Mouse (Mus musculus) limb, embryonic 11.5 days (tissue): Measurements from ENCODE around the gene Arl6. TPM values are rescaled to one million over a fixed set of nuclear protein-coding genes. Genes with fewer than 3 reads are reported as not detected.

ENCODE experiments used
- ATAC-seq: fragments of 200-750 bp; cut with Nextera tagmentation; 2 replicates; pipeline ENCODE4 v1.8.0; 2017; ENCODE audit warnings: low read depth; ENCODE audit not compliant: insufficient number of reproducible peaks, low FRiP score, low TSS enrichment
- DNase-seq: peaks from one replicate; pipeline ENCODE4 v3.0.0-alpha.2; 2015; ENCODE audit warnings: low spot score
- H3K27ac ChIP-seq: fragments of 300-500 bp; sonication (generic); replicated peaks from 2 replicates; pipeline ENCODE4 v1.5.1; 2014; ENCODE audit warnings: low read depth, mild to moderate bottlenecking, low read length
- H3K27me3 ChIP-seq: fragments of 300-500 bp; sonication (generic); 2 replicates; pipeline ENCODE4 v1.6.1; 2014; ENCODE audit warnings: mild to moderate bottlenecking, low read length, mixed read lengths; ENCODE audit not compliant: control insufficient read depth, insufficient read depth
- H3K36me3 ChIP-seq: fragments of 300-500 bp; sonication (generic); 2 replicates; pipeline ENCODE4 v1.6.1; 2014; ENCODE audit warnings: mild to moderate bottlenecking, low read length, moderate library complexity, mixed read lengths; ENCODE audit not compliant: control insufficient read depth, insufficient read depth
- H3K4me1 ChIP-seq: fragments of 300-500 bp; sonication (generic); 2 replicates; pipeline ENCODE4 v1.6.1; 2014; ENCODE audit warnings: low read length, mixed read lengths; ENCODE audit not compliant: control insufficient read depth, insufficient read depth
- H3K4me2 ChIP-seq: fragments of 300-500 bp; sonication (generic); 2 replicates; pipeline ENCODE4 v1.6.1; 2014; ENCODE audit warnings: low read depth, mild to moderate bottlenecking, moderate library complexity; ENCODE audit not compliant: severe bottlenecking
- H3K4me3 ChIP-seq: fragments of 300-500 bp; sonication (generic); 2 replicates; pipeline ENCODE4 v1.5.1; 2014; ENCODE audit warnings: low read depth, low read length
- H3K9ac ChIP-seq: fragments of 300-500 bp; sonication (generic); 2 replicates; pipeline ENCODE4 v1.6.1; 2014; ENCODE audit warnings: mild to moderate bottlenecking, low read length
- H3K9me3 ChIP-seq: fragments of 300-500 bp; sonication (generic); 2 replicates; pipeline ENCODE4 v1.6.1; 2016; ENCODE audit warnings: low read length; ENCODE audit not compliant: control insufficient read depth
- WGBS: fragments of 180-500 bp; shearing (Covaris S2); extraction: QIAGEN DNeasy Blood & Tissue Kit; methylation state at CpG from one replicate; pipeline ENCODE4 v1.1.7; 2014; 5-methylcytosine and 5-hydroxymethylcytosine counted together
- polyA plus RNA-seq: library from polyadenylated mRNA; unstranded; fragments of >200 nt; fragmentation: Nextera tagmentation; extraction: Ambion mirVana; gene quantifications from 2 replicates; pipeline ENCODE4 v1.2.1, GENCODE M21; 2014

The Arl6 gene
- polyA plus RNA-seq, 1 experiment from 2014 or later = 44.3 TPM

DNA sequence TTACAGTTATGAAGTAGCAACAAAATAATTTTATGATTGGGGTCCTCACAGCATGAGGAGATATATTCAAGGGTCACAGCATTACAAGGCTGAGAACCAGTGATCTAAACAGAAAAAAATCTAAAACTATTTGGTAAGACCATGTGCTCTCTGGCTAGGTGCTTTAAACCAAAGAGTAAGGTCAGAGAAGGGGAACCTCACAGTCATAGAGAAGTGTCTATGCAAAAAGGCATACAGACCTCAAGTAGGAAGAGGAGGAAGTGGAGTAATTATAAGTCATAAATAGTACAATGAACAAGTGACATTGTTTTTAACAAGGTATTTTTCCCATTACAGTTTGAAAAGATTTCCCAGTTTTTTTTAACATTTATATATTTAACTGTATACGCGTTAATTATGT is 17.6 kb downstream of the Arl6 start:
- WGBS = 98% methylated on average over 2 of the region's 2 CpGs
- no peak for DNase-seq
- no peak overlapping the region for H3K4me3 ChIP-seq

DNA sequence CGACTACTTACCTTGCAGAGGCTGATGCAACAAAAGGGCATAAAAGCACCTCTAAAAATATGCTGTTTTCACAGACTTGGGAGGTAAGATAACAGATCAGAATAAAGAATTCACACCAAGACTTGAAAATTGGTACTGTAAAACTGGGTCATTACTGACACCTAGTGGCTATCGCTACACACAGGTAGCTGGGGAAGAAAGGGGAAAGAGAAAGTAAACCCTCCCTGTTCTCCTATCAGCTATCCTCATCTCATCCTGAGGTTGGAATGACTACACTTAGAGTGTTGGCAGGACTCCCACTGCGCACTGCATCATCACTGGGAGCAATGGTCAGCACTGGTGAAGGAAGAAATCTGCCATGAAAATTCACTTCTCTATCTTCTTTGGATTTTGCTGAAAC is 22.0 kb downstream of the Arl6 start:
- no peak for ATAC-seq

More for the DNA sequence above, 17.6 kb downstream of the Arl6 start:
- Histone ChIP-seq H3K4me1 (no peaks in the 10 kb centered on the region), H3K9ac (no peak overlapping the region), H3K4me2 (no peak overlapping the region), H3K36me3 (no peaks in the 10 kb centered on the region), H3K9me3 (no peaks in the 10 kb centered on the region), H3K27ac (no peak overlapping the region), H3K27me3 (no peaks in the 10 kb centered on the region)
- ATAC-seq = no peak

GRCm38 (mm10) chr16:59615675-59616074 is 23.5 kb downstream of the Arl6 start:
- no peak overlapping the region for H3K27ac ChIP-seq
- no peak overlapping the region for H3K9ac ChIP-seq
- H3K4me1 ChIP-seq = no peaks in the 10 kb centered on the region
- H3K4me3 ChIP-seq = no peak overlapping the region
- no peaks in the 10 kb centered on the region for H3K9me3 ChIP-seq
- no peak for ATAC-seq
- WGBS = 77% methylated on average over 3 of the region's 3 CpGs
- H3K36me3 ChIP-seq = peaks cover 2% of the 10 kb centered on the region; the same call in 1 of the 2 replicates
- DNase-seq = no peak
- H3K27me3 ChIP-seq = no peaks in the 10 kb centered on the region
- no peak overlapping the region for H3K4me2 ChIP-seq

More for the DNA sequence above, 22.0 kb downstream of the Arl6 start:
- Histone ChIP-seq H3K9ac (no peak overlapping the region), H3K9me3 (no peaks in the 10 kb centered on the region), H3K4me3 (no peak overlapping the region), H3K27ac (no peak overlapping the region), H3K4me1 (no peaks in the 10 kb centered on the region), H3K27me3 (no peaks in the 10 kb centered on the region), H3K36me3 (no peaks in the 10 kb centered on the region), H3K4me2 (no peak overlapping the region)
- DNase-seq = no peak
- 35% methylated on average over 3 of the region's 3 CpGs for WGBS

- H3K27me3 ChIP-seq = no peaks in the 10 kb centered on the region
- peaks cover 2% of the 10 kb centered on the region; the same call in 1 of the 2 replicates for H3K36me3 ChIP-seq
- H3K4me1 ChIP-seq = no peaks in the 10 kb centered on the region
- no peak overlapping the region for H3K9ac ChIP-seq
- ATAC-seq (no peak), DNase-seq (no peak)
- H3K4me3 ChIP-seq = no peak overlapping the region
- H3K9me3 ChIP-seq = no peaks in the 10 kb centered on the region
- no peak overlapping the region for H3K27ac ChIP-seq
- H3K4me2 ChIP-seq = no peak overlapping the region
- 78% methylated on average over 1 of the region's 1 CpGs for WGBS
Measured at GRCm38 (mm10) chr16:59610750-59611149, 28.4 kb downstream of the Arl6 start.

- no peaks in the 10 kb centered on the region for H3K27me3 ChIP-seq
- ATAC-seq = no peak
- H3K4me1 ChIP-seq = peaks cover 4% of the 10 kb centered on the region; the same call in 1 of the 2 replicates
- no peak for DNase-seq
- WGBS = 64% methylated on average over 15 of the region's 15 CpGs
- H3K4me2 ChIP-seq = no peak overlapping the region
- H3K27ac ChIP-seq = no peak overlapping the region
- no peaks in the 10 kb centered on the region for H3K9me3 ChIP-seq
- no peak overlapping the region for H3K9ac ChIP-seq
- no peak overlapping the region for H3K4me3 ChIP-seq
- H3K36me3 ChIP-seq = no peaks in the 10 kb centered on the region
Measured at GRCm38 (mm10) chr16:59604078-59604781, 35.0 kb downstream of the Arl6 start.

DNA sequence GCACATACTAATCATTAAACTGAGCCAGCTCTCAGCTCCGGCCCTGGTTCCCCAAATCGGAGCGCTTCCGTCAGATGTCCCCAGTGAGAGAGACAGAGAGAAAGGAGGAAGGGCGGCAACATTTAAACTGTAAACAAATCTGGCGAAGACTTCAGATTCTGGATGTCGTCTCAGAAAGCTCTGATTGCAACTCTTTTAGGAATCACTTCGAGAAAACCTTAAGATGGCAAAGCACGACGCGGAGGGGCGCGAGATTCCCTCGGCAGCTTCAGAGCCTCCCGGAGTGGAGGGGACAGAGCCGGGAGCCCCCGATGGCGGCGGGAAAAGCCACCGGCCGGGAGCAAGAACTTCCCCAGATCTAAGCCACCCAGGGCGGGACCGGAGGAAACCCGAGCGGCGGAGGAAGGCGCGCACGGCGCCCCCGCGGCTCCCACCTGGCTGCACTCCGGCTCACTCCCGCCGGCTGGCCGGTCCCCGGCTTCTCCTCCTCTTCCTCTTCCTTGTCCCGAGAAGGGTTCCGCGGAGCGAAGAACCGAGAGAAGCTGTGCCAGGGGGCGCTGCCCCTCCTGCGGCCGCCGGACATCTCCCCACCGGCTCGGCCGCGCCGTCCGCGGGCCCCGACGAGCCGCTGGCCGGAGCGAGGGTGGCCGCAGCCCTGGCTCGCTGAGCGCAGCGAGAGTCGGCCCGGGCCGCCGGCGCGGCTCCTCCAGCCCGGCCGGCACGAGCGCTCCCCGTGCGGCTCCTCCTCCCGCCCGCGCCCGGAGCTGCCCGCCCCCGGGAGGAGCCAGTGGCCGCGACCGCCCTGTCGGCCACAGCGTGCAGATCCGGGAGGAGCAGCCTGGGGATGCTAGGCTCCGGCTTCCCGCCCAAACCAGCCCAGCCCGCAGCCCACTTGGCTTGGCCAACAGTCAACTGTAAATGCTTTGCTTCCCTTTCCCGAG is 38.6 kb downstream of the Arl6 start, which contains the start of gene Crybg3:
Gene Crybg3 (minus strand): TSS at position 669 of the 941 bp plus-strand sequence.
- Histone ChIP-seq H3K9me3 (no peaks in the 10 kb centered on the region), H3K36me3 (no peaks in the 10 kb centered on the region), H3K4me3 (peak within 1 kb of the TSS; percentile 72), H3K27me3 (no peaks in the 10 kb centered on the region), H3K4me1 (peaks cover 7% of the 10 kb centered on the region; the same call in 1 of the 2 replicates), H3K27ac (peak within 1 kb of the TSS; percentile 52; the same call in 1 of the 2 replicates), H3K9ac (peak within 1 kb of the TSS; percentile 86), H3K4me2 (peak within 1 kb of the TSS; percentile 66)
- ATAC-seq = peak; percentile 91
- DNase-seq = peak; percentile 83
- WGBS = under 1% methylated on average over 77 of the region's 90 CpGs

GRCm38 (mm10) chr16:59599411-59600265 is 39.6 kb downstream of the Arl6 start:
- Histone ChIP-seq H3K36me3 (no peaks in the 10 kb centered on the region), H3K4me3 (peak overlapping the region; percentile 72), H3K4me1 (peaks cover 7% of the 10 kb centered on the region; the same call in 1 of the 2 replicates), H3K9ac (peak overlapping the region; percentile 86), H3K27me3 (no peaks in the 10 kb centered on the region), H3K4me2 (peak overlapping the region; percentile 66), H3K9me3 (no peaks in the 10 kb centered on the region), H3K27ac (no peak overlapping the region; the same call in 1 of the 2 replicates)
- peak; percentile 46 for DNase-seq
- ATAC-seq = no peak
- WGBS = 10% methylated on average over 17 of the region's 17 CpGs
